Mouse (Mus musculus) liver, embryonic 12.5 days (tissue): ENCODE measurements around the gene Limk2. TPM values are rescaled to one million over a fixed set of nuclear protein-coding genes. Genes with fewer than 3 reads are reported as not detected.

ENCODE experiments used
- ATAC-seq: fragments of 200-750 bp; cut with Nextera tagmentation; 2 replicates; pipeline ENCODE4 v1.8.0; 2017; ENCODE audit warnings: moderate number of reproducible peaks, mild to moderate bottlenecking, moderate library complexity
- H3K27ac ChIP-seq: fragments of 300-500 bp; sonication (generic); 2 replicates; pipeline ENCODE4 v1.5.1; 2016; ENCODE audit warnings: mild to moderate bottlenecking
- H3K27me3 ChIP-seq: fragments of 300-500 bp; sonication (generic); replicated peaks from 2 replicates; pipeline ENCODE4 v1.6.1; 2016; ENCODE audit warnings: mild to moderate bottlenecking, moderate library complexity
- H3K36me3 ChIP-seq: fragments of 300-500 bp; sonication (generic); 2 replicates; pipeline ENCODE4 v1.6.1; 2016; ENCODE audit warnings: mild to moderate bottlenecking, moderate library complexity
- H3K4me1 ChIP-seq: fragments of 300-500 bp; sonication (generic); 2 replicates; pipeline ENCODE4 v1.6.1; 2016
- H3K4me2 ChIP-seq: fragments of 300-500 bp; sonication (generic); 2 replicates; pipeline ENCODE4 v1.6.1; 2016; ENCODE audit warnings: mild to moderate bottlenecking, moderate library complexity
- H3K4me3 ChIP-seq: fragments of 300-500 bp; sonication (generic); 2 replicates; pipeline ENCODE4 v1.5.1; 2016; ENCODE audit warnings: mild to moderate bottlenecking, moderate library complexity
- H3K9ac ChIP-seq: fragments of 300-500 bp; sonication (generic); 2 replicates; pipeline ENCODE4 v1.6.1; 2016; ENCODE audit warnings: mild to moderate bottlenecking, moderate library complexity
- H3K9me3 ChIP-seq: fragments of 300-500 bp; sonication (generic); replicated peaks from 2 replicates; pipeline ENCODE4 v1.6.1; 2016; ENCODE audit warnings: mild to moderate bottlenecking, moderate library complexity
- WGBS: fragments of 180-500 bp; shearing (Covaris S2); methylation state at CpG from one replicate; pipeline ENCODE4 v1.1.7; 2016; ENCODE audit not compliant: insufficient replicate concordance; 5-methylcytosine and 5-hydroxymethylcytosine counted together
- polyA plus RNA-seq: library from polyadenylated mRNA; unstranded; fragments of >200 nt; fragmentation: Nextera tagmentation; extraction: Ambion mirVana; gene quantifications from 2 replicates; pipeline ENCODE4 v1.2.1, GENCODE M21; 2016

Limk2 gene
- polyA plus RNA-seq, 1 experiment from 2014 or later, result 15.0 TPM

- H3K4me1 ChIP-seq, result peaks cover 9% of the 10 kb centered on the region
- ATAC-seq, result no peak
- H3K36me3 ChIP-seq, result peaks cover 98% of the 10 kb centered on the region
- H3K4me3 ChIP-seq, result no peak overlapping the region
- no peaks in the 10 kb centered on the region for H3K27me3 ChIP-seq
- no peak overlapping the region for H3K4me2 ChIP-seq
- no peak overlapping the region for H3K27ac ChIP-seq
- 82% methylated on average over 4 of the region's 4 CpGs for WGBS
- H3K9me3 ChIP-seq, result no peaks in the 10 kb centered on the region
- H3K9ac ChIP-seq, result no peak overlapping the region
These were observed 103.2 kb downstream of the Limk2 start for GRCm38 (mm10) chr11:3305821-3306220.

GRCm38 (mm10) chr11:3302792-3303191, 106.2 kb downstream of the Limk2 start:
- no peak for ATAC-seq
- Histone ChIP-seq H3K27ac (no peak overlapping the region), H3K9me3 (no peaks in the 10 kb centered on the region), H3K4me1 (peaks cover 6% of the 10 kb centered on the region; the same call in 1 of the 2 replicates), H3K4me3 (no peak overlapping the region), H3K36me3 (peaks cover 99% of the 10 kb centered on the region), H3K4me2 (no peak overlapping the region), H3K9ac (no peak overlapping the region), H3K27me3 (no peaks in the 10 kb centered on the region)
- whole genome bisulfite sequencing, result 79% methylated on average over 4 of the region's 4 CpGs

- 79% methylated on average over 4 of the region's 4 CpGs for WGBS
- Histone ChIP-seq H3K4me3 (no peak overlapping the region), H3K9me3 (no peaks in the 10 kb centered on the region), H3K27ac (no peak overlapping the region), H3K4me2 (no peak overlapping the region), H3K27me3 (no peaks in the 10 kb centered on the region), H3K36me3 (peaks cover 99% of the 10 kb centered on the region), H3K4me1 (peaks cover 7% of the 10 kb centered on the region; the same call in 1 of the 2 replicates), H3K9ac (no peak overlapping the region)
- no peak for ATAC-seq
These were observed 106.6 kb downstream of the Limk2 start for GRCm38 (mm10) chr11:3302385-3302784.

DNA sequence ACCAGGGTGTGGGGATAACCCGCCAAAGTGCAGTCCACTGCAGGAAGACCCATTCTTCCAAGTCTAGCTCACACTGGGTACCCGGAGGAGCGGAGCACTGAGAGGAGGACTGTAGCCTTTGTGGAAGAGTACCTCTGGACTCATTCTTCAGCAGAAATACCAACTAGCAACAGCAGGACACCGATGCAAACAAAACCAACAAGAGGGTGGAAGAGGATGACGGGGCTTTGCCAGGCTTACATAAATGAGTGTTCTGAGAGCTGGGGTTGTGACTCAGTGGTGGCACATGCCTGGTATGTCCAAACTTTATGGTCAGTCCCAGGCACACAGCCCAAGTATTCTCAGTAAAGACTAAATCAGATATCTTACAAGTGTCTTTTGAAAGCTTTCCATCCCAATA, 107.9 kb downstream of the Limk2 start:
- Histone ChIP-seq H3K36me3 (peaks cover 99% of the 10 kb centered on the region), H3K27ac (no peak overlapping the region), H3K27me3 (no peaks in the 10 kb centered on the region), H3K4me2 (no peak overlapping the region), H3K9me3 (no peaks in the 10 kb centered on the region), H3K4me1 (peaks cover 18% of the 10 kb centered on the region), H3K9ac (no peak overlapping the region), H3K4me3 (no peak overlapping the region)
- ATAC-seq, result no peak
- WGBS, result 86% methylated on average over 5 of the region's 5 CpGs

DNA sequence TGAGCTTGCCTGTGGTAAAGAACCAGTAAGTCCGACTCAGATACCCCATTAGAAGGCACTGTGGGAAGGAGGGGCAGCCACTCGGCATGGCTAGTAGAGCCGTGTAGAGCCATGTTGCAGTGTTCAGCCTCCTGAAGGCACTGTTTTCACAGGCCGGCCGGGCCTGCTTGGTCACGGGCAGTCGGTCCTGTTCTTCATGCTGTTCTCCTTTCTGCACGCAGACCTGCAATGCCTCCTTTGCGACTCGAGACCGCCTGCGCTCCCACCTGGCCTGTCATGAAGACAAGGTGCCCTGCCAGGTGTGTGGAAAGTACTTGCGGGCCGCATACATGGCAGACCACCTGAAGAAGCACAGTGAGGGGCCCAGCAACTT, 110.2 kb downstream of the Limk2 start:
- ATAC-seq, result no peak
- Histone ChIP-seq H3K27me3 (no peaks in the 10 kb centered on the region), H3K9me3 (no peaks in the 10 kb centered on the region), H3K4me3 (no peak overlapping the region), H3K27ac (peak overlapping the region; percentile 47; the same call in 1 of the 2 replicates), H3K4me2 (no peak overlapping the region), H3K36me3 (peaks cover 100% of the 10 kb centered on the region), H3K9ac (no peak overlapping the region), H3K4me1 (peaks cover 41% of the 10 kb centered on the region)
- WGBS, result 86% methylated on average over 14 of the region's 14 CpGs

GRCm38 (mm10) chr11:3297871-3298812, 110.8 kb downstream of the Limk2 start:
- Histone ChIP-seq H3K4me2 (no peak overlapping the region), H3K27me3 (no peaks in the 10 kb centered on the region), H3K9me3 (no peaks in the 10 kb centered on the region), H3K36me3 (peaks cover 100% of the 10 kb centered on the region), H3K9ac (no peak overlapping the region), H3K4me3 (no peak overlapping the region), H3K27ac (peak overlapping the region; percentile 47; the same call in 1 of the 2 replicates), H3K4me1 (peaks cover 47% of the 10 kb centered on the region)
- 74% methylated on average over 10 of the region's 10 CpGs for WGBS
- peak; percentile 19; the same call in 1 of the 2 replicates for ATAC-seq

DNA sequence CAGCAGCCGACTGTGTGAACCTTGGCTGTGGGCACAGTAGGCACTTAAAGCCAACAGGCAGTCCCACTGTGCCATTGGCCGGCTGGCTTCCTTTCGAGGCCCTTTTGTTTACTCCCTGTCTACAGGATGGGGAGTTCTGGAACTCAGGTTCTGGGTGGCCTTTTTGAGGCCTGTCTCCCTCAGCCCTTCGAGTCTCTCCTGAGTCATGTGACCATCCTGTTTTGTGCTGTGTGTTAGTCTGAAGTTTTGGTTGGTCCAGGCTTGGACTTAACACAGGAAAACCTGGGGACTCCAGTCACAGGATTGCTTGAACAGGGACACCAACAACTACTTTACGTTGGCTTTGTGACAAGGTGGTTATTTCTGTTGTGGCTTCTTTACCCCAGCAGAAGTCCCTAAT, 112.9 kb downstream of the Limk2 start:
- Histone ChIP-seq H3K9ac (no peak overlapping the region), H3K36me3 (peaks cover 88% of the 10 kb centered on the region), H3K4me2 (no peak overlapping the region), H3K27me3 (no peaks in the 10 kb centered on the region), H3K4me1 (peaks cover 68% of the 10 kb centered on the region), H3K9me3 (no peaks in the 10 kb centered on the region), H3K27ac (peak overlapping the region; percentile 41; the same call in 1 of the 2 replicates), H3K4me3 (no peak overlapping the region)
- WGBS, result 67% methylated on average over 5 of the region's 5 CpGs
- no peak for ATAC-seq

- peak overlapping the region; percentile 9; the same call in 1 of the 2 replicates for H3K9ac ChIP-seq
- WGBS, result 82% methylated on average over 2 of the region's 2 CpGs
These were observed 114.3 kb downstream of the Limk2 start for GRCm38 (mm10) chr11:3294641-3295040.

More at GRCm38 (mm10) chr11:3294641-3295040, 114.3 kb downstream of the Limk2 start:
- Histone ChIP-seq H3K36me3 (peaks cover 75% of the 10 kb centered on the region), H3K27me3 (no peaks in the 10 kb centered on the region), H3K27ac (no peak overlapping the region), H3K9me3 (no peaks in the 10 kb centered on the region), H3K4me2 (peak overlapping the region; percentile 100), H3K4me1 (peaks cover 77% of the 10 kb centered on the region), H3K4me3 (peak overlapping the region; percentile 87; the same call in 1 of the 2 replicates)
- no peak for ATAC-seq

Other genes with a start within 250 kb of the Limk2 start
- 6.5 and 6.9 TPM in 2 replicates for gene Sfi1, start 215.7 kb downstream of the Limk2 start, polyA plus RNA-seq
- gene Eif4enif1, start 206.8 kb downstream of the Limk2 start, polyA plus RNA-seq, result 38.8 and 44.4 TPM in 2 replicates
- gene Drg1, start 142.8 kb downstream of the Limk2 start, polyA plus RNA-seq, result 167 and 169 TPM in 2 replicates
- gene Patz1, start 120.3 kb downstream of the Limk2 start, polyA plus RNA-seq, result 29.0 and 30.5 TPM in 2 replicates
- 1.8 and 2.1 TPM in 2 replicates for gene Pik3ip1, start 78.8 kb downstream of the Limk2 start, polyA plus RNA-seq
- gene Rnf185, start 43.2 kb upstream of the Limk2 start, polyA plus RNA-seq, result 9.4 and 9.6 TPM in 2 replicates
- gene Pla2g3, start 79.1 kb upstream of the Limk2 start, polyA plus RNA-seq, result 0.06 and 0.24 TPM in 2 replicates
- gene Inpp5j, start 95.6 kb upstream of the Limk2 start, polyA plus RNA-seq, result 0.17 and 0.36 TPM in 2 replicates
- 18.4 and 19.6 TPM in 2 replicates for gene Selenom, start 105.5 kb upstream of the Limk2 start, polyA plus RNA-seq
- 16.9 and 18.2 TPM in 2 replicates for gene Smtn, start 131.4 kb upstream of the Limk2 start, polyA plus RNA-seq
- gene Morc2a, start 240.0 kb upstream of the Limk2 start, polyA plus RNA-seq, result 15.2 TPM in 2 replicates